Mouse (Mus musculus): ENCODE measurements around the gene Snx33.

GRCm38 (mm10) chr9:56924651-56925027, 3.5 kb downstream of the Snx33 start:
- no peak for TF ChIP-seq NANOG (IDR thresholded peaks at IDR 0.05; ENCODE audit: borderline replicate concordance, low read length)
- no peak for TF ChIP-seq CTCF (conservative IDR thresholded peaks at IDR 0.05; ENCODE audit: low read length)
- TF ChIP-seq POU5F1 (IDR thresholded peaks at IDR 0.05; ENCODE audit: borderline replicate concordance, low read length) = no peak
